Mouse (Mus musculus) c-Kit-negative CD71-positive TER-119-positive erythroid progenitor cells, embryonic 14.5 days (primary cell): Measurements from ENCODE around the gene Enam.
"Not testable (repeated sequence)": the region's sequence is repeated elsewhere in the genome, so short reads cannot be mapped to it uniquely, and the experiment has no call there.

Experiments used
- DNase-seq: peaks from one replicate; pipeline ENCODE4 v3.0.0-alpha.2; 2013; ENCODE audit warnings: low read depth, low spot score

The Enam gene

DNA sequence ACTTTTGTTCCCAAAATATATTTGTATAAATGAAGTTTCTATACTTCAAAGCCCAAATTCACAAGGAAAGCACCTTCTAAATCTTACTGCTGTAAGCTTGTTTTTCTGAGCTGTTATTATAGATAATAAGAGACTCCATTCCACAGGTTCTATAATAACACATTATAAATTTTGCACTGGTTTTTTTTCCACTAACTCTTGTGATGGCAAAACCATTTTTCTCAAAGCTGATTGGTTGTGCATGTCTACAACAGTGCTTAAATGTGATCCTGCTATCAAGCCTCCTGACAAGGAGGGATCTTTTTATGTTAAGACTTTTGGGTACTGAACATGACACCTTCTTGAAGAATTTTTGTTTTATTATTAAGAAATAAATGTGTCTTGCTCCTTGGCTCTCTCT lies at the start of gene Enam:
Enam (plus strand) TSS at position 301 of the 400 bp plus-strand sequence.
- no peak for DNase-seq

- DNase-seq = no peak
Observed at GRCm38 (mm10) chr5:88455691-88456090, 32.1 kb upstream of the Enam start, which contains the start of gene Ambn. Gene Ambn (plus strand): TSS chr5:88455991.

- DNase-seq = no peak
Observed at GRCm38 (mm10) chr5:88467471-88467870, 20.3 kb upstream of the Enam start.

DNA sequence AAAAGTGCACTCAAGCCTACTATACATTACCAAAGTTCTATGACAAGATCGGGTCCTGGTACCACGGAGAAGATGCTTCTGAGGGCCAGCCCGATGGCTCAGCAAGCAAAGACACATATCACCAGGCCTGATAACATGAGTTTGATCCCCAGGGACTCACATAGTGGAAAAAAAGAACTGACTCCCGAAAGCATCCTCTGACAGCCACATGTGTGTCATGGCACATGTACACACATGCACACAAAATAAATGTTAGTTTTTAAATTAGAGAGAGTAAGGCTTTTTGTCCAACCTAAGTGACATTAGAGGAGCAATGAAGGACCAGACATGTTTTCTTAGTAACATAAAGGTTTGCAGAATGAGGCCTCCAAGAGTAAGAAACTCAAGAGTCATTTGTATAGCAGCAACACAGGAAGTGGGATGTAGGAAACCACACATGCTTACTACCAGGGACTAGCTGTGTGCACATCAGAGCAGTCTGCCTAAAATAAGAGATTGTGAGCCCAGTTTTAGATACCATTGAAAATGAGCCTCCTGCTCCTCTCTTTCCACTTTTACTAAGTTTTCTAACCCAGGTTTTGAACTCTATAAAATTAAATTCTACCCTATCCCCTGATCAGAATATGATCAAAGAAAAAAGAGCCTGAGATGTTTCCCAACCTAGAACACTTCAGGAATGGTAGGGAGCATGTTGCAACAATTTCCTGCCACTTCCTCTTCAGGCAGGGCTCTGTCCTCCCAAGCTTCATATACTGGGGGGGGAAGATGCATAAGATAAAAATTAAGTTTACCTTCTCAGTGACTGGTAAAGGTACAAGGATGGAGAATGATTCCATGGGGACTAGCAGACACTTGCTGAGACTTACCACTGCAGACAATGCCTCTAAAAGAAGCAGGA lies 18.7 kb upstream of the Enam start:
- DNase-seq = no peak

DNA sequence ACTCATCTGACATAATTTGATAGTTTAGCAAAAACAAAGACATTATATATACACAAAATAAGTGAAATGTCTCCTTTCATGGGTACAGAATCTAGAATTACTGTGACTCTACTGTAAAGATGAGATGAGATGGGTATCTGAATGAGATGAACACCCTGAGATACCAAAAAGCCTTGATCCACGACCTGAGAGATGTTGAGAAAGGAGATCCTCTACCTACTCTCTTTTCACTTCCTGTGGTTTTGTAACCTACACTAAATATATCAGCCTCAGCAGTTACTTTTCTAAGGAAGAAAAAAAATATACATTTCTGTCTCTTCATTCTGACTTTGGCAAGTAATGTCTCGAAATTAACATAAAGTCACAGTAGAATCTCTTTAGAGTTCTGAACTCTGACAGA lies 1.2 kb downstream of the Enam start:
- DNase-seq = no peak

DNA sequence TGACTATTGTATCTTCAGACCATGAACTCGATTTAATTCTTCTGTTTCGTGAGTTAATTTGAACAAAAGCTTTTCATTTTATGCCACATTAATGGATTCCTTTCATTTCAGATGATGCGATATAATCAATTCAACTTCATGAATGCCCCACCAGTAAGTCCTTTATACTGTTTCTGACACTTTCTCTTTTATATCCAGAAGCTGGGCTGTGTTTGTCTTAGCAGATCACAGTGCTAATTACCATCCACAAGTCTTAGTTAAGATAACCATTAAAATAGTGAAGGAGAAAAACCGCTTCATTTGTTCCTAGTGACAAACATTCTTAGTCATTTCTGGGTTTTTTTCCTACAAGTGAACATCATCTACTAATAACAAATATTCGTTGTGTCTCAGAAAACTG lies 3.3 kb downstream of the Enam start:
- DNase-seq = no peak

DNA sequence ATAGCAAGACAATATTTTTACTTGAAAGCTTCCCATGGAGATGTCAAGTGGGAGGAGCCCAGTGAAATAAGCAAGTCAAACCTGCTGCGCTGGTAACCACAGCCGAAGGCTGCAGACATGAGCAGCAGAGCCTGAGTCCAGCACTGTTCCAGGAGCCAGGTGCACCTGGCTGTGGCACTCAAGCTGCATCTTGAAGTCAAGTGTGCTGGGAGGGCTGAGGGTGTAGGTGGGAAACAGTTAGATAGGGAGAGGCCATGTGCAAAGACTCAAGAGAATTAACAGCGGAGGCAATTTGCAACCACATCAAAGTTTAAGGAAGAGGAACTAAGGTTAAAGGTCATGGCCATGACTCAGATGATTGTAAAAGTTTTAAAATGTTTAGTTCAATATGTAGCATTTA lies 12.0 kb downstream of the Enam start:
- DNase-seq = no peak

DNA sequence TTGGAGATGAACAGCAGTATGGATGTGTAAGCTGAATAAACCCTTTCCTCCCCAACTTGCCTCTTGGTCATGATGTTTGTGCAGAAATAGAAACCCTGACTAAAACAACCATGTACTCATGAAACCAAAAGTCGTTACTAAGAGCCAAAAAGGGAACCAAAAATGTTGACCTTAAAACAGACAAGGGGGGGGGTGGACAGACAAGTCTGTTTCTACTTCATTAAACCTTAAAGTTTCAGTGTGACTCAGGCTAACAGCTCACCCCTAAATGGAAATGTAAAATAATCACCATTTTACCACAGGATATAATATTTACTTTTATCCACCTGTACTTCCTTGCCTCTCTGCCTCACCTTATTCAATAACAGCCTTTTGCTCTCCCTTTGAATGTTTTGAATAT lies 20.8 kb downstream of the Enam start:
- DNase-seq = no peak

GRCm38 (mm10) chr5:88508990-88509389 lies 21.2 kb downstream of the Enam start:
- no peak for DNase-seq

DNA sequence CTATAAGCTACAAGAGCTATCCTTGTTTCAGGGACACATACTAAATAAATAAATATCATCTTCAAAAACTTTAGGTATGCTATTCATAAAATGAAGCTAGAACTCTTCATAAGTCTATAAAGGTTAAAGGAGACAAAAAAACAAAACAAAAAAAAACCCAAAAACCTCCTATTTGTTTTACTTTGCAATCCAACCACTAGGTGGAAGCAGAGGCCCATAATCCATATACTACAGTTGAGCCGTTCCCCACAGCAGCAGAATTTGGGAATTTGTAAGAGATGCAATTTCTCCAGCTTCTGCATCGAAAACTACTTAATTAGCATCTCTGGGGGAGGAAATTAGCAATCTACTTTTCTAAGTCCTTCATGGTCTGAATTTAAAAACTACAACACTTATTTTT lies 31.5 kb downstream of the Enam start:
- peak; percentile 1 for DNase-seq

GRCm38 (mm10) chr5:88527657-88528056 lies 39.9 kb downstream of the Enam start, which contains the start of gene Jchain:
Gene Jchain (minus strand): TSS chr5:88527891.
- DNase-seq = no peak

DNA sequence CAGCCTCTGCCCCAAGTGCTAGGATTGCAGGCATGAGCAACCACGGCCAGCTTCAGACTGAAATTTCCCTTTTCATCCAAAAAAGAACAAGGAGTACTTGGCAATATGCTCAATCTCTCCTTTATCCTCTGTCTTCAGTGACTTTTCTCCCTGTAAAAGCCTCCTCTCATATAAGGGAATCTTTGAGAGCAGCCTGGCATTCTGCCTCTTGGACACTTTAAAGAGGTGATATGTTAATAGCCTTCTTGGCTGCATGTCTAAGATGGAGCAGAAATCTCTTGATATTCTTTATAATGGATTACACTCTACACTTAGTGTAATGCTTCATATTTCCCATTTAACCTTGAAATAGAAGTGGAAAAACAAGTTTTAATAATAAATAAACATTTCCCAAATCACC lies 43.1 kb downstream of the Enam start:
- no peak for DNase-seq

GRCm38 (mm10) chr5:88534697-88535096 lies 46.9 kb downstream of the Enam start:
- DNase-seq = no peak

- DNase-seq = no peak
Observed at GRCm38 (mm10) chr5:88540845-88541244, 53.1 kb downstream of the Enam start.

DNA sequence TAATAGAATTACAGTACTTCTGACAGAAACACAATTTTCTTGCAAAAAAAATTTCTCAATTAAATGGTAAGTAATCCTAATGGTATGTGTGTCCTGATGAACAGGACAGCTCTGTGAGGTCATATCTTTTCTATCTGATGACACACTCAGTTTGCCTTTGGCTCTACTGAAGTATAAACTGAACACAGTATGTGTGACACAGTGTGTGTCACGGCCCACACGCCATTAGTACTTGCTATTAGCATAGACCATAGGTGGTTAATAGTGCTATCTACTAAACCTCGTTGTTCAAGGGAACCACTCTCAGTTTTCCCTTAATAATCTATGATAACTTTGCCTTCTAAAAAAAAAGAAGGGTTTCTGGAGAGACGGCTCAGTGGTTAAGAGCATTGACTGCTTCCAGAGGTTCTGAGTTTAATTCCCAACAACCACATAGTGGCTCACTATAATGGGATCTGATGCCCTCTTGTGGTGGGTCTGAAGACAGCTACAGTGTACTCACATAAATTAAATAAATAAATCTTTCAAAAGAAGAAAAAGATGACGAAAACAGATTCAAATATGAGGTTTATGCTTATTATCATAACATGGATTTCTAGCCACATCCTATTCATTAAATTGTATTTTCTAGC lies 55.0 kb downstream of the Enam start:
- no peak for DNase-seq

- not testable (repeated sequence) for DNase-seq
Observed at GRCm38 (mm10) chr5:88544411-88544810, 56.6 kb downstream of the Enam start.

DNA sequence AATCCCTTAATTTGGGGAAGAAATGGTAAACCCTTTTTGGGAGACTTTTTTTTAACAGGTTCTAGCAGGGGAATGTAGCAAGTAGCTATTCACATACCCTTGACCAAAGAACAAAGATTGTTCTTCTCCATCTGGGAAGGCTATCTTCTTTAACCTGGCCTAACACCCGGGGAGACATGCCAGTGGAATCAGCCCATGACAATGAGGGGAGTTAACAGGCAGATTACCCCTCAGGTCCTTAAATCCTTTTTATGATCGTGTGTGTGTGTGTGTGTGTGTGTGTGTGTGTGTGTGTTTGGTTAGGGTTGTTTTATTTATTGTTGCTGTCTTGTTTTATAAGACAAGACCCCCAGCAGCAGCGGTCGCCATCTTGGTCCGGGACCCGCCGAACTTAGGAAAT lies 57.8 kb downstream of the Enam start:
- no peak for DNase-seq

DNA sequence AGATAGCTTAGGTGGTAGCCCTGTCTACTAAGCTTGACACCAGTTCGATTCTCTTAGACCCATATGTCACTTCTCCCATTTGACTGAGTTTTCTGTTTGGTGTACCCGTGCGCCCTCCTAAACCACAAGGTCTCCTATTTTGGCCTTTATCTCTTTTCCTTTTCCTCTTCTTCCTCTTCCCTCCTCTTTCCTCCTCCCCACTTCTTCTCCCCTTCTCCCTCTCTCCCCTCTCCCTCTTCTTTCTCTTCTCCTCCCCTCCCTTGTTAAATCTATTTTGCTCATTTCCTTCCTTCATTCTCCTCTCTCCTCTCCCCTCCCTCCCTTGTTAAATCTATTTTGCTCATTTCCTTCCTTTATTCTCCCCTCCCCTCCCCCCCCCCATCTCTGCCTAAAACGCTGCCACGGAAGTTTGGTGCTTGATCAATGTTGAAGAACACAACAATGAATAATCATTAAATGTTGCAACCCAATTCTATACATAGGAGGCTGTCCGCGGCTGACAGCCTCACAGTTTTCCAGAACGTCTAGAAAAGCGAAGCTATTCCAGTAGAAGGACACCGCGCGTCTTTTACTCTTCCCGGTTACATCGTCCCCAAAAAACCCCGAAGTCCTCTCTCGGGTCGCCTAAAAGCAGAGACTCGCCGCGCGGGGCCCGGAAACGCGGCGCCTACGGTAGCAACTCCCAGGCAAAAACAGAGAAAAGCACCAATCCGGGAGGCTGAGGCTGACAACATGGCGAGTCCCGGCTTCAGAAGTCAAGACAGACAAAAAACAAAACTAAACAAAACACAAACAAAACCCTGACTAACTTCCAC lies 65.7 kb downstream of the Enam start:
- no peak for DNase-seq

DNA sequence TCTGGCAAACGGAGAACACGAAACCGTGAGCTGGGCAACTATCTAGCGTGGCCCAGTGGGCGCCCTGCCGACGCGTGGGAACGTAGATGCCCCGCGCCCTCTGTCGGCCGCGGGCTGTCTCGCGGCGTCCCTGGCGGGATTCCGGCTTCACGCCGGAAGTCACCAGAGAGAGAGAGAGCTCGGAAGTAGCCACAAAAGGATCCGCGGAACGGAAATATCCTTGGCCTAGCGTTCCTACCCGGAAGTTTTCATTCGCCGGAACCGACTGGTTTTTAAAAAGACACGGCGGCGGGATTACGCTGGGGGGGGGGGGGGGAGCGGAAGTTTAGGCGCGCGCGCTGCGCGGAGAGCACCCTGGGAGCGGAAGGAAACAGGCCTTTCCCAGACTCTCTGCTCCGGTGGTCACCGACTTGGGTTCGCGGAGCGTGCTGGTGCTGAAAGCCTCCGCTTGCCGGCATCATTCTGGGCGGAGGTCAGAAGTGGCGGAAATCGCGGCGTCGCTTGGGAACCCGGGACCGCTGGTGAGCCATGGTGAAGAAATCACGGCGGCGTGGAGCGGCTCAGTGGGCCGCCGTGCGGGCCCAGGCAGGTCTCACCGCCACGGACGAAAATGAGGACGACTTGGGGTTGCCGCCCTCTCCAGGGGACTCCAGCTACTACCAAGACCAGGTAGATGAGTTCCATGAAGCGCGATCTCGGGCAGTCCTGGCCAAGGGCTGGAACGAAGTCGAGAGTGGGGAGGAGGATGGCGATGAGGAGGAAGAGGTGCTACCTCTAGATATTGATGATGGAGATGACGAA lies 66.5 kb downstream of the Enam start, which contains the start of gene Utp3:
Utp3 (plus strand) TSS at position 377 of the 801 bp plus-strand sequence.
- peak; percentile 96 for DNase-seq
